Mouse (Mus musculus) activated CD4-positive, CD25-positive, alpha-beta regulatory T cell, adult 4 months (primary cell): ENCODE data around the gene Anp32b. TPM values are rescaled to one million over a fixed set of nuclear protein-coding genes. Genes with fewer than 3 reads are reported as not detected.

ENCODE experiments used
- ATAC-seq: one replicate; pipeline ENCODE4 v1.8.0; 2017
- polyA plus RNA-seq, 2 experiments: library from polyadenylated mRNA; unstranded; fragments of 100-300 nt; shearing (Covaris generic); gene quantifications; one replicate each; pipeline ENCODE4 v1.2.1; 2017

The Anp32b gene
- polyA plus RNA-seq, 2 experiments from 2014 or later: 55.1 to 55.3 TPM

- no peak for ATAC-seq
Measured at GRCm38 (mm10) chr4:46452855-46453719, 2.4 kb downstream of the Anp32b start.

- ATAC-seq: peak; percentile 16
Measured at GRCm38 (mm10) chr4:46454097-46454864, 3.6 kb downstream of the Anp32b start.

- ATAC-seq: no peak
Measured at GRCm38 (mm10) chr4:46456762-46457161, 6.1 kb downstream of the Anp32b start.

- no peak for ATAC-seq
Measured at GRCm38 (mm10) chr4:46457186-46457585, 6.5 kb downstream of the Anp32b start.

GRCm38 (mm10) chr4:46458411-46458810 lies 7.7 kb downstream of the Anp32b start:
- ATAC-seq: no peak

GRCm38 (mm10) chr4:46463130-46463830 lies 12.6 kb downstream of the Anp32b start:
- ATAC-seq: no peak

GRCm38 (mm10) chr4:46465740-46466139 lies 15.0 kb downstream of the Anp32b start:
- ATAC-seq: no peak

- ATAC-seq: no peak
Measured at GRCm38 (mm10) chr4:46475101-46475500, 24.4 kb downstream of the Anp32b start.

GRCm38 (mm10) chr4:46479081-46479480 lies 28.4 kb downstream of the Anp32b start:
- ATAC-seq: peak; percentile 79

GRCm38 (mm10) chr4:46485696-46486417 lies 35.2 kb downstream of the Anp32b start:
- peak; percentile 72 for ATAC-seq

GRCm38 (mm10) chr4:46487348-46487747 lies 36.6 kb downstream of the Anp32b start:
- ATAC-seq: no peak

- ATAC-seq: peak; percentile 90
Measured at GRCm38 (mm10) chr4:46489028-46489925, 38.6 kb downstream of the Anp32b start, which contains the start of gene Nans. TSS of gene Nans (plus strand) at chr4:46489248.

- no peak for ATAC-seq
Measured at GRCm38 (mm10) chr4:46493071-46493470, 42.4 kb downstream of the Anp32b start.

GRCm38 (mm10) chr4:46495543-46495942 lies 44.8 kb downstream of the Anp32b start:
- no peak for ATAC-seq

GRCm38 (mm10) chr4:46497286-46497892 lies 46.7 kb downstream of the Anp32b start:
- ATAC-seq: peak; percentile 67

GRCm38 (mm10) chr4:46498511-46498910 lies 47.8 kb downstream of the Anp32b start:
- ATAC-seq: no peak

- peak; percentile 31 for ATAC-seq
Measured at GRCm38 (mm10) chr4:46498976-46499375, 48.3 kb downstream of the Anp32b start.

- ATAC-seq: no peak
Measured at GRCm38 (mm10) chr4:46502606-46503502, 52.2 kb downstream of the Anp32b start.

- ATAC-seq: no peak
Measured at GRCm38 (mm10) chr4:46503881-46504280, 53.2 kb downstream of the Anp32b start.
